Mouse (Mus musculus) lung, postnatal 0 days (tissue): ENCODE results near the gene Fzr1. TPM values are rescaled to one million over a fixed set of nuclear protein-coding genes. Genes with fewer than 3 reads are reported as not detected.

Experiments used
- ATAC-seq: fragments of 200-750 bp; cut with Nextera tagmentation; 2 replicates; pipeline ENCODE4 v1.8.0; 2017; ENCODE audit warnings: moderate library complexity
- DNase-seq: peaks from one replicate; pipeline ENCODE4 v3.0.0-alpha.2; 2016; ENCODE audit warnings: low spot score
- H3K27ac ChIP-seq: fragments of 300-500 bp; sonication (generic); 2 replicates; pipeline ENCODE4 v1.5.1; 2014; ENCODE audit warnings: antibody characterized with exemption, mild to moderate bottlenecking, low read length, mixed read lengths
- H3K27me3 ChIP-seq: fragments of 300-500 bp; sonication (generic); replicated peaks from 2 replicates; pipeline ENCODE4 v1.6.1; 2014; ENCODE audit warnings: low read length, mixed read lengths; ENCODE audit not compliant: insufficient read depth
- H3K36me3 ChIP-seq: fragments of 300-500 bp; sonication (generic); 2 replicates; pipeline ENCODE4 v1.6.1; 2014; ENCODE audit warnings: low read length, mixed read lengths; ENCODE audit not compliant: insufficient read depth
- H3K4me1 ChIP-seq: fragments of 300-500 bp; sonication (generic); 2 replicates; pipeline ENCODE4 v1.6.1; 2014; ENCODE audit warnings: antibody characterized with exemption, low read depth, low read length, mixed read lengths; ENCODE audit not compliant: insufficient read depth
- H3K4me2 ChIP-seq: fragments of 300-500 bp; sonication (generic); replicated peaks from 2 replicates; pipeline ENCODE4 v1.6.1; 2014; ENCODE audit warnings: low read depth, mild to moderate bottlenecking, low read length, moderate library complexity, mixed read lengths
- H3K4me3 ChIP-seq: fragments of 300-500 bp; sonication (generic); 2 replicates; pipeline ENCODE4 v1.5.1; 2014; ENCODE audit warnings: low read depth, low read length
- H3K9ac ChIP-seq: fragments of 300-500 bp; sonication (generic); replicated peaks from 2 replicates; pipeline ENCODE4 v1.6.1; 2014; ENCODE audit warnings: low read depth, mild to moderate bottlenecking
- H3K9me3 ChIP-seq: fragments of 300-500 bp; sonication (generic); 2 replicates; pipeline ENCODE4 v1.6.1; 2016; ENCODE audit warnings: low read length, mixed read lengths
- CTCF ChIP-seq: IDR thresholded peaks from 2 replicates; pipeline ENCODE4 v1.5.1; 2016; ENCODE audit warnings: antibody characterized with exemption, mild to moderate bottlenecking
- EP300 ChIP-seq: IDR thresholded peaks from 2 replicates; pipeline ENCODE4 v1.6.1; 2016; ENCODE audit warnings: antibody characterized with exemption, mild to moderate bottlenecking, control low read depth
- WGBS: fragments of 180-500 bp; shearing (Covaris S2); extraction: QIAGEN DNeasy Blood & Tissue Kit; methylation state at CpG from one replicate; pipeline ENCODE4 v1.1.7; 2014; 5-methylcytosine and 5-hydroxymethylcytosine counted together
- polyA plus RNA-seq: library from polyadenylated mRNA; unstranded; fragments of >200 nt; fragmentation: Nextera tagmentation; extraction: Ambion mirVana; gene quantifications from 2 replicates; pipeline ENCODE4 v1.2.1, GENCODE M21; 2015

Fzr1 gene
- polyA plus RNA-seq, 1 experiment from 2014 or later: 39.5 TPM

DNA sequence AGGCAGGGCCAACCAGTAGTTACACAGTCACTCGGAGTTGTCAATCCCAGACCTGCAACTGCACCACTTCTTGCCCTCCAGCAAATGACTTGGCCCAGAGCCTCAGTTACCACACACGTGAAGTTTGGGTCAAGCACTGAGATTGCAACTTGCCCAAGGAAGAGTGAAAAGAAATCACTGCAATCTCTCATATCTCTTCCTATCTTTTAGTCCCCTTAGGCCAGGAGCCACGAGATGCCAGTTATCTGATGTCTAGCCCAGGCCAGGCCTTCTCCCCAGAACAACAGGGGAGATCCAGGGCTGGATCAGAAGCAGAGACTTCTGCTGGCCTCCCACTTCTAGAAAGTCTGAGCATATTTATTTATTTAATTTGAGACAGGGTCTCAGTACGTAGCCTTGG is 22.8 kb downstream of the Fzr1 start:
- Histone ChIP-seq H3K4me2 (no peak overlapping the region), H3K4me3 (no peak overlapping the region), H3K36me3 (no peaks in the 10 kb centered on the region), H3K9ac (no peak overlapping the region), H3K27me3 (no peaks in the 10 kb centered on the region), H3K9me3 (no peaks in the 10 kb centered on the region), H3K4me1 (peaks cover 14% of the 10 kb centered on the region), H3K27ac (no peak overlapping the region)
- ATAC-seq (no peak), DNase-seq (no peak)
- TF ChIP-seq EP300: no peak
- WGBS: 72% methylated on average over 4 of the region's 4 CpGs

DNA sequence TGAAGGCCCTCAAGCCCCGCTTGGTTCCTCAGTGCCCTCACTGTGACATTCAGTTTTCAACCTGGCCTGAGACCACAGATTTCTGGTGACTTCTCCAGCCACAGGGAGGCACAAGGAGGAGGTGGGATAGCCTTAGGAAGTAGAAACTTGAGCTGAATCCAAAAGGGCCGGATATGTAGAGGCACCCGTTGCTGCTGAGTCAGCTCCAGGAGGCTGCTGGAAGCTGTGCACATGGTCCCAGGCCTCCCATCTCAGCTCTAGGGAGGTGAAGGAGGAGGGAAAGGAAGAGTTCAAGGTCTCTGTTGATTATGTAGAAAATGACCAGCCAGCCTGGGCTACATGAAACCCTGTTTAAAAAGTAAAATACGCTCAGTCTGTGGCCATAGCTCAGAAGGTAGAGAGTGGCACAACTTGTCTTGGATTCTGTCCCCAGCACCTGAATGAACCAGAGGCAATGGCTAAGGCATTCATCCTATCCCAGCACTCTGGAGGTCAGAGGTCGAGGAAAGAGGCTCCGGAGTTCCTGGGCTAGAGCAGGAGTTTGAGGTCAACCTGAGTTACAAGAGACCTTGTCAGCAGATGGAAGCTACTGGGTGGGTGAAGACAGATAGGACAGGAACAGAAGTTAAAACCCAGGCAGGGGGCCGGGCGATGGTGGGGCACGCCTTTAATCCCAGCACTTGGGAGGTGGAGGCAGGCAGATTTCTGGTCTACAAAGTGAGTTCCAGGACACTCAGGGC is 23.4 kb downstream of the Fzr1 start:
- peaks cover 14% of the 10 kb centered on the region for H3K4me1 ChIP-seq
- no peaks in the 10 kb centered on the region for H3K27me3 ChIP-seq
- no peaks in the 10 kb centered on the region for H3K36me3 ChIP-seq
- DNase-seq (no peak), ATAC-seq (no peak)
- H3K4me2 ChIP-seq: no peak overlapping the region
- no peak overlapping the region for H3K27ac ChIP-seq
- H3K4me3 ChIP-seq: no peak overlapping the region
- 64% methylated on average over 9 of the region's 9 CpGs for WGBS
- H3K9me3 ChIP-seq: no peaks in the 10 kb centered on the region
- H3K9ac ChIP-seq: no peak overlapping the region
- TF ChIP-seq CTCF (no peak), EP300 (no peak)

DNA sequence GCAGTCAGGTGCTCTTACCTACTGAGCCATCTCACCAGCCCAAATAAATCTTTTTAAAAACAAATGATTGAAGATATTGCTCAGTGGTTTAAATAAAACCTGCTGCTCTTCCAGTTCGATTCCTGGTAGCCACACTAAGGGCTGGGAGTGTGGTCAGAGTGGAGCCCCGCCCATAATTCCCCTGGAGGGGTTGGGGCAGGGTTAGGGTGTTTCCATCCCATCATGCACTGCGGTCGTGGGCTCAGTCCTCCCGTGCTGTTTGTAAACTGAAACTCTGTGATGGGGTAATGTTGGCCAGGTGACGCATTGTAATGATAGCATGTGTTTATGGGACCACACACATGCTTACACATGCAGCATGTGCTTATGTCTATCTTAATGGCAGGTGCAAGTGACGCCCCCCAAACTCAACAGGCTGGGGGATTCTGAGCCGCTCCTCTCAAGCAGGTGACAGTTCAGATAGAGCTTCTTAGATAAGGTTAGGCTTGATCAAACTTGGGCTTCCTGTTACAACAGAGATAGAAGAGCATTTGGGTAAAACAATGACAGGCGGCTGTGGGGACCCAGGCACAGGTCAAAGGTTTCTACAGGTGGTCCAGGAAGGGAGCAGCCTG is 26.5 kb downstream of the Fzr1 start:
- Histone ChIP-seq H3K9me3 (no peaks in the 10 kb centered on the region), H3K27ac (no peak overlapping the region), H3K4me3 (no peak overlapping the region), H3K4me2 (no peak overlapping the region), H3K27me3 (no peaks in the 10 kb centered on the region), H3K4me1 (peaks cover 5% of the 10 kb centered on the region), H3K36me3 (no peaks in the 10 kb centered on the region), H3K9ac (no peak overlapping the region)
- DNase-seq (no peak), ATAC-seq (no peak)
- 19% methylated on average over 9 of the region's 9 CpGs for WGBS
- TF ChIP-seq CTCF: no peak
- TF ChIP-seq EP300: no peak

DNA sequence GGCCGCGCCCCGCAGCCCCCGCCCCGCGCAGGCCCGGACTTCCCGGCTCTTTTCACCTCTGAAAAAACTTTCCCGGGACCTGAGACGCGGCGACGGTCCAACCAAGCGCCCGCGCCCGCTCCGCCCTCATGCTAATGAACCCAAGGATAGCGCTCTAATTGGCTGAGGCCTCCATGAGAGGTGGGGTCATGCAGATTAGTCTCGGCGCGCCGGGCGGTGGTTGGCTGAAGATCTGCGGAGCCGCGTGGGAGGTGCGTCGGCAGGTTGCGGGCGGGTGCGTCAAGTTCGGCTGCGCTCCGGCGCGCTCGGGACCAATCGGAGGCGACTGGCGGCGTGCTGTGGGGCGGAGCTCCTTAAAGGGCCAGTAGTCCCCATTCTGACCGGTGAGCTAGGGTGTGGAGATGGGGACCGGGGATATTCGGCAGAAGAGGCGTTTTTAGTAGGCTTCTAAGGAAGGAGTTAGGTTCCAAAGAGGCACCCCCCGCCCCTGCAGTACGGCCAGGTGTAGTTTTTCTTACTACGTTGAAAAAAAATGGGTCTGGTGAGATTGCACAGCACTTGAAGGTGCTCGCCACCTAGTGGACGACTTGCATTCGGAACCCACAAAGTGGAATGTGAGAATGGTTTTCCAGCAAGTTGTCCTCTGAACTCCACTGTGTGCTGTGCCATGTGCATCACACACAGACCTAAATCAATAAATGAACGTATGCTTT is 27.8 kb downstream of the Fzr1 start, which contains the start of gene Hmg20b:
Gene Hmg20b, minus strand, starts transcription at position 130 of the 713 bp plus-strand sequence.
- DNase-seq (peak; percentile 100), ATAC-seq (peak; percentile 96)
- Histone ChIP-seq H3K4me1 (0 out of 2 replicates have a peak, but pooled peaks cover 2% of the 10 kb centered on the region), H3K4me2 (peak within 1 kb of the TSS; percentile 94), H3K4me3 (peak within 1 kb of the TSS; percentile 68), H3K36me3 (no peaks in the 10 kb centered on the region), H3K27ac (peak within 1 kb of the TSS; percentile 76), H3K27me3 (no peaks in the 10 kb centered on the region), H3K9ac (peak within 1 kb of the TSS; percentile 68), H3K9me3 (no peaks in the 10 kb centered on the region)
- WGBS: 3% methylated on average over 53 of the region's 54 CpGs
- no peak for TF ChIP-seq EP300
- peak; percentile 90 for TF ChIP-seq CTCF

DNA sequence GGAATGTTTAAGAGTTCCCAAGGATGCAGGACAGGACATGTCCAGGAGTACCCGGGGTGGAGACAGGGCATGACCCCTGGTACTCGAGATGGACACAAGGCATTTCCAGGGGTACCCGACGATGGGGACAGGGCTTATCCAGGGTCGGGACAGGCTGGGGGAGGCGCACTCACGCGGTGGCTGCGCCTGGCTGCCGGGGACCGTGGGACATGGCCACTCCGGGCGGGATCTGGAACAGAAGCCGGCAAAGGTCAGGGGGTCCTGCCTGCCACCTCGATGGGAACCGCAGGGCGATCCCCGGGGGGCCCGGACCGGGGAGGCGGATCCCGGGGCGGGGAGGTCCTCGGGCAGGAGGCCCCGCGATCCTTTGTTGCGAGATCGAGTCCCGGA is 28.4 kb downstream of the Fzr1 start:
- Histone ChIP-seq H3K36me3 (no peaks in the 10 kb centered on the region), H3K4me2 (peak overlapping the region; percentile 94), H3K9me3 (no peaks in the 10 kb centered on the region), H3K4me3 (peak overlapping the region; percentile 68), H3K4me1 (0 out of 2 replicates have a peak, but pooled peaks cover 2% of the 10 kb centered on the region), H3K27ac (peak overlapping the region; percentile 76), H3K27me3 (no peaks in the 10 kb centered on the region), H3K9ac (peak overlapping the region; percentile 68)
- TF ChIP-seq EP300 (no peak), CTCF (no peak)
- DNase-seq (no peak), ATAC-seq (no peak)
- WGBS: under 1% methylated on average over 29 of the region's 29 CpGs

DNA sequence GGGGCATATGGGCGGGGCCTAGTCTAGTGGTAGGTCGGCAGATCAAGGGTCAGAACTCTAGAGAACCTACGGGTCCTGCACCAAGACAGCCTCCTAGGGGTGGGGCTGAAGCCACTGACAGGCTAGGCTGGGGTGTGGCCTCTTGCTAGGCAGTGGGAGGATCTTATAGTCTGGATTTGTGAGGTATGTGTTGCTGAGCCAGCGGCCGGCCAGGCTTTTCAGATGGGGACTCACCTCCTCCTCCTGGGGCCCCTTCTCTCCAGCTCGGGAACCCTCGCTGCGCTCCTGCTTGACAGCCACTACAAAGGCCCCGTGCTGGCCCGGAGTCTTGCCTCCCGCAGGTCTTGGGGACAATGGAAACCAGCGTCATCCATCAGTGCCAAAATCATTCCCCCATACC is 29.2 kb downstream of the Fzr1 start:
- H3K27me3 ChIP-seq: no peaks in the 10 kb centered on the region
- peak overlapping the region; percentile 68; the same call in 1 of the 2 replicates for H3K4me3 ChIP-seq
- DNase-seq (peak; percentile 87), ATAC-seq (no peak; the same call in 1 of the 2 replicates)
- peak overlapping the region; percentile 76; the same call in 1 of the 2 replicates for H3K27ac ChIP-seq
- TF ChIP-seq EP300 (no peak), CTCF (no peak)
- 5% methylated on average over 11 of the region's 12 CpGs for WGBS
- no peaks in the 10 kb centered on the region for H3K36me3 ChIP-seq
- 0 out of 2 replicates have a peak, but pooled peaks cover 2% of the 10 kb centered on the region for H3K4me1 ChIP-seq
- peak overlapping the region; percentile 68; the same call in 1 of the 2 replicates for H3K9ac ChIP-seq
- no peaks in the 10 kb centered on the region for H3K9me3 ChIP-seq
- H3K4me2 ChIP-seq: peak overlapping the region; percentile 94
